Mouse (Mus musculus): Measurements from ENCODE around the gene Vipr1.

Vipr1 gene

GRCm38 (mm10) chr9:121635835-121636576, 6.5 kb upstream of the Vipr1 start:
- DNase-seq: no peak

DNA sequence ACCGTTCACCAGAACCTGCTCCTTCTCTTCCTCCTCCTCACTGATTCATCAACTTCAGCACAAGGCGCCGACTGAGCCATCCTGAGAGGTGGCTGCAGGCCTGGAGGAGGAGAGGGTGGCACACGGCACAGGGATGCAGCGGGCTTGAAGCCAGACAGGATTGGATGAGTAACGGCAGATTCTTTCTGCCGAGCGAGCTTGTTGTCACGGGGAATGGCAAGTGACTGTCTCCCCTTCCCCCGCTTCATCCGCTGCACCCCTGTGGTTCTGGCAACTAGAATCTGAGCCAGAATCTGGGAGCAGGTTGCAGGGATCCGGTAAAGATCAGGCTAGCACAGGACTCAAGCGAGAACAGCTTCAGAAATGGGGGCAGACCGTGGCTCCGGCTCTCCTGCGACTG, 2.7 kb upstream of the Vipr1 start:
- no peak for DNase-seq

DNA sequence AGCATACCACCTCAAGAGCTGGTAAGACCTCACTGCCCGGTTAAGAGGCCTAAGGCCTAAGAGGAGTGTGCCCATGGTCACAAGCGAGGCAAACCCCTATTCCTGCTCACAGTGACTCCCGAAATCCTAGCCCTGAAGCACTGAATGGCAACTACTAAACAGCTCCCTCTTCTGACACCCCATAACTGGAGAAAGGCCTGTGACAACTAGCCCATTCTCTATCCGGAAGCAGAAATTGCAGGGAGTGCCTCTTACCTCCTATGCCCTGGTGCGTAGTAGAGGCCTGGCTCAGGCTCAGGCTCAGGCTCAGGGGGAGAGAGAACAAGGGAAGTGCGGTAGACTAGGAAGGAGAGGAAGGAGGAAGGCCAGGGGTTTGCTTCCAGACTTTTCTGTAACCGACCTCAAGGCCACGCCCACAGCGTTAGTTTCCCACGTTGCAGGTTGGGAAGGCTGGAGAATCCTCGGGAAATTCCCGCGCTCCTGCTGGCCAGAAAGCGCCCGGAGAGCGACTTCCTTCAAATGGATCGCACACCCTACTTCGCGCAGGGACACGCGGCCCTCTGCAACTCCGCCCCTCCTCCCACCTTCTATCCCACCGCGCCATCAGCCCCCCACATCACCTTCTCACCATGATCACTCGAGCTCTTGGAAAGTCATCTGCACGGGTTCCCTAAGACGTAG, 1.1 kb upstream of the Vipr1 start:
- no peak for DNase-seq

- DNase-seq: peak; percentile 90
Measured at GRCm38 (mm10) chr9:121642001-121642400, 515 bp upstream of the Vipr1 start, which contains the start of gene Lyzl4. Gene Lyzl4 (minus strand): TSS chr9:121642096.

- no peak for DNase-seq
Measured at GRCm38 (mm10) chr9:121644855-121645254, 2.3 kb downstream of the Vipr1 start.

GRCm38 (mm10) chr9:121647026-121647425, 4.5 kb downstream of the Vipr1 start:
- DNase-seq: no peak

GRCm38 (mm10) chr9:121653668-121654067, 11.2 kb downstream of the Vipr1 start:
- no peak for DNase-seq

DNA sequence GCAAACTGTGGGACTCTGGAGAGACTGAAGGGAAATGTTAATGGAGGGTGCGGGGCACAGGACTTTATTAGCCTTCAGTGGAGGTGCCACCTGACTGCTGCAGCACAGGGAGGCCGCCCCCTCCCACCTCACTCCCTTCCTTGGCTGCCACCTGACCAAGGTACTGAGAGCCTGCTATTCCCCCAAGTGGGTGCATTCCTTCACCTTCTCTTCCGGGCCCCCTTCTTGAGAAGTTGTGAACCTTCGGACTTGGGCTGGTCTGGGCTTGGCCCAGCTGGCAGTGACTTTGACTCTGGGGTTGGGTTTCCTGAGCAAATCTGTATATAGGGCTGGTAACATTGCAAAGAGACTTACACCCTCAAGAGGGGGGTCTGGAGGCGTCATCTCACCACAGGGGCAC, 13.8 kb downstream of the Vipr1 start:
- no peak for DNase-seq

- DNase-seq: no peak
Measured at GRCm38 (mm10) chr9:121657143-121657542, 14.6 kb downstream of the Vipr1 start.

- DNase-seq: no peak
Measured at GRCm38 (mm10) chr9:121658248-121658647, 15.7 kb downstream of the Vipr1 start.

- DNase-seq: no peak
Measured at GRCm38 (mm10) chr9:121659791-121660190, 17.3 kb downstream of the Vipr1 start.

DNA sequence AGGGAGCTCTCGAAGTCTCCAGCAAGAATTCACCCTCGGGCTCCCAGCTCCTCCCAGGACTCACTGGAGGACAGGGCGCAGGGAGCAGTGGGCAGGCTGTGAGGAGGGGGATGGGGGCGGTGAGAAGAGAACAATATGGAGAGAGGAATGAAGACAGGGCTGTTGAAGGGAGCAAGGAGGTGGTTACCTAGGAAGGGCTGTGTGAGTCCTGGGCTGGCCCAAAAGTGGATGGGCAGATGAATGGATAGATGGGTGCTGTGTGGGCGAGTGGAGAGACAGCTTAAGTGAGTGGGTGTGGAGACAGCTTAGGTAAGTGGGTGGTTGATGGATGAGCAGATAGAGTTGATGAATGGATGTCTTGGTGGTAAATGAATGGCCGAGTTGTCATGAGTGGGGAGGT, 21.0 kb downstream of the Vipr1 start:
- no peak for DNase-seq

DNA sequence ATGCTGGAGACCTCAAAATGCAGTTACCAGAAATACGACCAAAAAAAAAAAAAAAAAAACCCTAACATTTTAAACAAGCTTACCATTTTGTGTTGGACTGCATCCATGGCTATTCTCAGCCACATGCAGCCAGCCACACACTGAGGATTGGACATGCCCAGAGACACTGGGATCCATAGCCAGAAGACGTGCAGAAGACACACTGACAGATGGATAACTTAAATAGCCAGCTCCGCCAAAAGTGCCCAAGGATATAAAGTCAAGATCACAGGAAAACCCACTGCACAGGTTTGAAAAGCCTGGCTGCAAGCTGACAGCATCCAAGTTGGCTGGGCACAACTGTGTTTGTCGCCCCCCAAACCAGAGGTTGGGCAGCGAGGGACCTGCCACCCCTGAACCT, 21.6 kb downstream of the Vipr1 start:
- DNase-seq: no peak

GRCm38 (mm10) chr9:121666957-121667630, 24.6 kb downstream of the Vipr1 start:
- no peak for DNase-seq

GRCm38 (mm10) chr9:121667822-121668221, 25.3 kb downstream of the Vipr1 start:
- no peak for DNase-seq

DNA sequence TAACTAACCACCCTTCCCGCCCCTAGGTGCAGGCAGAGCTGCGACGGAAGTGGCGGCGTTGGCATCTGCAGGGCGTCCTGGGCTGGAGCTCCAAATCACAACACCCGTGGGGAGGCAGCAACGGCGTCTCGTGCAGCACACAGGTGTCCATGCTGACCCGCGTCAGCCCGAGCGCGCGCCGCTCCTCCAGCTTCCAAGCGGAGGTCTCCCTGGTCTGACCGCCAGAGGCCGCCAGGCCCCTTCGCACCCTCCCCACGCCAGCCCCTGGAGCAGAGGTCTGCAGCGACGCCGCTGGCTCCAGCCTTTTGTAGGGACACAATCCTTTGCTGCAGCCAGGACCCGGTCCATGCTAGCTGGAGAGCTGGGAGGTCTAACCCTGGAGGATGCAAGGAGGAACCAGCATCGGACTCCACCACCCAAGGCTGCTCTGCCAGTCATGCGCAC, 26.9 kb downstream of the Vipr1 start:
- DNase-seq: peak; percentile 89

GRCm38 (mm10) chr9:121671300-121671699, 28.8 kb downstream of the Vipr1 start:
- peak; percentile 80 for DNase-seq

- peak; percentile 78 for DNase-seq
Measured at GRCm38 (mm10) chr9:121672311-121672710, 29.8 kb downstream of the Vipr1 start.

DNA sequence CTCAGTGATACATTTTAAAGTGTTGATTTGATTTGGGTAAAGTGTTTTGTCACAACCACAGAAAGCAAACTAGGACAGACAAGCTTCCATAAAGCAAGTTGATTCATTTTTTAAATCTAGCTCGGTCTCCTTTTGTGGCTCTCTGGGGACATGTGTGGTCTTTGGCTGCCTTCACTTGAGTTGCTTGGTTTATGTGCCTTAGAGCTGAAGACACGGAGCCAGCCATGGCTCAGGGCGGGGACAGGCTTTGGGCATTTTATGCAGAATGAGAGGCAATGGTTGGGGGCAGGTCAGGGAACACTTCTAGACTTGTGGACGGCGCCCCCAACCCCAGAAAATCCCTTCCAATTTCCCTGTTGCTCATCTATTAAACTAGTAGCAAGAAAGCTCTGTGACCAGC, 31.2 kb downstream of the Vipr1 start:
- no peak for DNase-seq

- peak; percentile 35 for DNase-seq
Measured at GRCm38 (mm10) chr9:121675011-121675410, 32.5 kb downstream of the Vipr1 start.

DNA sequence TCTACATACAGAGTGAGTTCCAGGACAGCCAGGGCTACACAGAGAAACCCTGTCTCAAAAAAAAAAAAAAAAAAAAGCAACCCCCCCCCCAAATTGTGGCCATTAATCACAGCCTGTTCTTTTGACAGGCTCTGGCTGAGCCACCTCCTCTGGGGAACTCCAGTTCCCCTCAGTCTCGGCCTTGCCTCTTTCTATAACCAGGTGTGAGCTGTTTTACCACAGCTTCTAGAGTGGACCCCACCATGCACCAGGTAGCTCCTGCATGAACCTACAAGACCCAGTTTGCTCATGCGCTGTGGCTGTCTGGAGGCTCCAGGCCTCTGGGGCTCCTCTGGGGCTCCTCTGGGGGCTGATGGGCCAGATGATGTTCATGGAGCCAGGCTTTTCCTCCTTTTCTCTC, 33.0 kb downstream of the Vipr1 start:
- DNase-seq: no peak

GRCm38 (mm10) chr9:121677069-121677468, 34.6 kb downstream of the Vipr1 start:
- DNase-seq: no peak

- peak; percentile 85 for DNase-seq
Measured at GRCm38 (mm10) chr9:121677476-121677875, 35.0 kb downstream of the Vipr1 start.

- peak; percentile 84 for DNase-seq
Measured at GRCm38 (mm10) chr9:121679549-121679948, 37.0 kb downstream of the Vipr1 start.

All from lung, postnatal 10 days (tissue).